Mouse (Mus musculus) MEL (cell line): ENCODE measurements around the gene Gabrb3. TPM values are rescaled to one million over a fixed set of nuclear protein-coding genes. Genes with fewer than 3 reads are reported as not detected.

Experiments used
- DNase-seq: peaks from one replicate; pipeline ENCODE4 v3.0.0; 2011; ENCODE audit warnings: low read depth, low spot score
- H3K27ac ChIP-seq: 2 replicates; pipeline ENCODE4 v1.5.1; 2012; ENCODE audit warnings: low read depth, mild to moderate bottlenecking, control low read depth, low read length, moderate library complexity; ENCODE audit not compliant: control insufficient read depth
- H3K27me3 ChIP-seq, 2 experiments: fragments of 150-350 bp in 1 of 2; sonication (generic) in 1 of 2; 2 replicates each; pipeline ENCODE4 v1.6.1; 2012; ENCODE audit warnings: low read length in 2 of 2, mild to moderate bottlenecking in 2 of 2, improper control_type of control experiment in 1 of 2, moderate library complexity in 1 of 2; ENCODE audit not compliant: insufficient read depth in 2 of 2, control insufficient read depth in 1 of 2
- H3K36me3 ChIP-seq, 2 experiments: 2 replicates each; pipeline ENCODE4 v1.6.1; 2012 to 2014; ENCODE audit warnings: low read length in 2 of 2, improper control_type of control experiment in 1 of 2, inconsistent platforms in 1 of 2, mild to moderate bottlenecking in 1 of 2; ENCODE audit not compliant: insufficient read depth in 2 of 2, control insufficient read depth in 1 of 2
- H3K4me1 ChIP-seq, 2 experiments: fragments of 150-350 bp in 1 of 2; sonication (generic) in 1 of 2; 2 replicates each; pipeline ENCODE4 v1.6.1; 2012; ENCODE audit warnings: low read length in 2 of 2, improper control_type of control experiment in 1 of 2, mild to moderate bottlenecking in 1 of 2; ENCODE audit not compliant: insufficient read depth in 2 of 2, control insufficient read depth in 1 of 2
- H3K4me3 ChIP-seq, 2 experiments: fragments of 150-350 bp in 1 of 2; sonication (generic) in 1 of 2; 2 replicates each; pipeline ENCODE4 v1.5.1; 2012; ENCODE audit warnings: low read depth in 2 of 2, low read length in 2 of 2, mild to moderate bottlenecking in 2 of 2, moderate library complexity in 2 of 2, control low read depth in 1 of 2, improper control_type of control experiment in 1 of 2; ENCODE audit not compliant: control insufficient read depth in 1 of 2, insufficient read depth in 1 of 2
- H3K79me2 ChIP-seq: 2 replicates; pipeline ENCODE4 v1.6.1; 2012; ENCODE audit warnings: mild to moderate bottlenecking, low read length, moderate library complexity; ENCODE audit not compliant: control insufficient read depth, poor library complexity, insufficient read depth
- H3K9ac ChIP-seq: 2 replicates; pipeline ENCODE4 v1.6.1; 2012; ENCODE audit warnings: low read depth, mild to moderate bottlenecking, control low read depth, low read length, moderate library complexity; ENCODE audit not compliant: control insufficient read depth, poor library complexity, severe bottlenecking
- H3K9me3 ChIP-seq: fragments of 150-350 bp; sonication (generic); replicated peaks from 2 replicates; pipeline ENCODE4 v1.6.1; 2012; ENCODE audit warnings: mild to moderate bottlenecking, low read length, improper control_type of control experiment, moderate library complexity; ENCODE audit not compliant: insufficient read depth
- E2F4 ChIP-seq: IDR thresholded peaks from 2 replicates; pipeline ENCODE4 v1.6.1; 2011; ENCODE audit warnings: low read depth, low read length, improper control_type of control experiment, borderline replicate concordance
- EP300 ChIP-seq, 2 experiments: IDR thresholded peaks; 2 replicates each; pipeline ENCODE4 v1.6.1; 2011; ENCODE audit warnings: improper control_type of control experiment in 2 of 2, low read length in 2 of 2, low read depth in 1 of 2, mild to moderate bottlenecking in 1 of 2
- HCFC1 ChIP-seq: IDR thresholded peaks from 2 replicates; pipeline ENCODE4 v1.6.1; 2012; ENCODE audit warnings: low read depth, mild to moderate bottlenecking, inconsistent platforms, low read length, improper control_type of control experiment, moderate library complexity
- KAT2A ChIP-seq: conservative IDR thresholded peaks from 2 replicates; pipeline ENCODE4 v1.6.1; 2012; ENCODE audit warnings: low read depth, low read length, improper control_type of control experiment, inconsistent platforms
- MAFK ChIP-seq: IDR thresholded peaks from 2 replicates; pipeline ENCODE4 v1.6.1; 2011; ENCODE audit warnings: low read depth, mild to moderate bottlenecking, low read length, improper control_type of control experiment, borderline replicate concordance
- MAZ ChIP-seq: IDR thresholded peaks from 2 replicates; pipeline ENCODE4 v1.6.1; 2012; ENCODE audit warnings: low read depth, mild to moderate bottlenecking, inconsistent platforms, low read length, improper control_type of control experiment
- MYB ChIP-seq: IDR thresholded peaks from 2 replicates; pipeline ENCODE4 v1.6.1; 2011; ENCODE audit warnings: mild to moderate bottlenecking, low read depth, low read length, improper control_type of control experiment
- MYC ChIP-seq: IDR thresholded peaks from 2 replicates; pipeline ENCODE4 v1.6.1; 2011; ENCODE audit warnings: low read depth, mild to moderate bottlenecking, low read length, improper control_type of control experiment, moderate library complexity
- NRF1 ChIP-seq: IDR thresholded peaks from 2 replicates; pipeline ENCODE4 v1.6.1; 2014; ENCODE audit warnings: low read depth, mild to moderate bottlenecking, inconsistent platforms, low read length, improper control_type of control experiment, moderate library complexity; ENCODE audit not compliant: poor library complexity, insufficient read depth, severe bottlenecking
- POLR2AphosphoS5 ChIP-seq: IDR thresholded peaks from 2 replicates; pipeline ENCODE4 v1.6.1; 2012; ENCODE audit warnings: low read depth, borderline replicate concordance, mild to moderate bottlenecking, inconsistent platforms, low read length, moderate library complexity, mixed read lengths
- RAD21 ChIP-seq: IDR thresholded peaks from 2 replicates; pipeline ENCODE4 v1.6.1; 2011; ENCODE audit warnings: mild to moderate bottlenecking, low read depth, low read length, improper control_type of control experiment
- RCOR1 ChIP-seq: IDR thresholded peaks from 2 replicates; pipeline ENCODE4 v1.6.1; 2012; ENCODE audit warnings: low read depth, mild to moderate bottlenecking, inconsistent platforms, low read length, improper control_type of control experiment
- TAL1 ChIP-seq: IDR thresholded peaks from 2 replicates; pipeline ENCODE4 v1.6.1; 2012; ENCODE audit warnings: mild to moderate bottlenecking, inconsistent platforms, low read length, moderate library complexity, mixed read lengths
- TCF12 ChIP-seq: IDR thresholded peaks from 2 replicates; pipeline ENCODE4 v1.6.1; 2014; ENCODE audit warnings: low read depth, mild to moderate bottlenecking, inconsistent platforms, low read length, improper control_type of control experiment, moderate library complexity
- UBTF ChIP-seq: IDR thresholded peaks from 2 replicates; pipeline ENCODE4 v1.6.1; 2012; ENCODE audit warnings: low read depth, mild to moderate bottlenecking, inconsistent platforms, low read length, improper control_type of control experiment, moderate library complexity, borderline replicate concordance; ENCODE audit not compliant: insufficient read depth
- USF1 ChIP-seq: IDR thresholded peaks from 2 replicates; pipeline ENCODE4 v1.6.1; 2014; ENCODE audit warnings: low read depth, mild to moderate bottlenecking, inconsistent platforms, low read length, improper control_type of control experiment, moderate library complexity
- USF2 ChIP-seq, 2 experiments: IDR thresholded peaks; 2 replicates each; pipeline ENCODE4 v1.6.1; 2011 to 2012; ENCODE audit warnings: improper control_type of control experiment in 2 of 2, low read length in 2 of 2, borderline replicate concordance in 1 of 2, inconsistent platforms in 1 of 2, low read depth in 1 of 2, mild to moderate bottlenecking in 1 of 2; ENCODE audit not compliant: insufficient read depth in 1 of 2
- ZC3H11A ChIP-seq: IDR thresholded peaks from 2 replicates; pipeline ENCODE4 v1.6.1; 2012; ENCODE audit warnings: low read depth, mild to moderate bottlenecking, inconsistent platforms, low read length, improper control_type of control experiment
- ZKSCAN1 ChIP-seq: IDR thresholded peaks from 2 replicates; pipeline ENCODE4 v1.6.1; 2012; ENCODE audit warnings: low read depth, mild to moderate bottlenecking, inconsistent platforms, low read length, improper control_type of control experiment, moderate library complexity
- ZMIZ1 ChIP-seq: IDR thresholded peaks from 2 replicates; pipeline ENCODE4 v1.6.1; 2012; ENCODE audit warnings: low read depth, mild to moderate bottlenecking, inconsistent platforms, low read length, improper control_type of control experiment, moderate library complexity
- polyA plus RNA-seq, 2 experiments: library from polyadenylated mRNA; stranded (reverse) in 1 of 2; unstranded in 1 of 2; fragments of >175 nt in 1 of 2; fragments of >200 nt in 1 of 2; gene quantifications; 2 replicates each; pipeline versions ENCODE4 v1.2.1 to v1.2.4; 2012; ENCODE audit warnings: low replicate concordance in 2 of 2, low read depth in 1 of 2; ENCODE audit not compliant: insufficient read length in 2 of 2, insufficient read depth in 1 of 2, missing spikeins in 1 of 2
- total RNA-seq: library from RNA; depleted of rRNA; stranded (reverse); fragments of 300-350 nt; gene quantifications from 2 replicates; pipeline ENCODE4 v1.2.3, GENCODE M21; 2012; rRNA removed

The Gabrb3 gene
- total and polyA plus RNA-seq, 3 experiments = not detected

- Histone ChIP-seq H3K9me3 (no peaks in the 10 kb centered on the region), H3K27ac (no peak overlapping the region), H3K27me3 (no peaks in the 10 kb centered on the region)
- no peak for DNase-seq
- TF ChIP-seq NRF1 (no peak), MYB (no peak), RCOR1 (no peak), TCF12 (no peak), KAT2A (no peak), ZMIZ1 (no peak)
- TF ChIP-seq, all 39 proteins: peak for 0
- Histone ChIP-seq H3K4me1 (no peaks in the 10 kb centered on the region), H3K79me2 (no peaks in the 10 kb centered on the region), H3K9ac (no peak overlapping the region), H3K4me3 (no peak overlapping the region), H3K36me3 (no peaks in the 10 kb centered on the region)
These were observed 422.9 kb downstream of the Gabrb3 start for GRCm38 (mm10) chr7:57842383-57842896.

GRCm38 (mm10) chr7:57867951-57868350 lies 448.5 kb downstream of the Gabrb3 start:
- H3K9me3 ChIP-seq = no peaks in the 10 kb centered on the region
- no peak for TF ChIP-seq TAL1
- no peak for TF ChIP-seq USF1
- no peak for TF ChIP-seq HCFC1
- no peak for TF ChIP-seq E2F4
- no peak for TF ChIP-seq USF2 (IDR thresholded peaks at IDR 0.05; ENCODE audit: borderline replicate concordance in 1 of 2, insufficient read depth in 1 of 2, low read depth in 1 of 2, low read length in 2 of 2)
- TF ChIP-seq MAZ = no peak
- no peak for TF ChIP-seq RAD21
- TF ChIP-seq NRF1 = no peak
- TF ChIP-seq MYC = no peak
- TF ChIP-seq POLR2AphosphoS5 = no peak
- TF ChIP-seq UBTF = no peak
- TF ChIP-seq EP300 (IDR thresholded peaks at IDR 0.05; ENCODE audit: low read depth in 1 of 2, low read length in 2 of 2) = no peak
- no peak for TF ChIP-seq MYB
- TF ChIP-seq ZC3H11A = no peak
- no peak for TF ChIP-seq MAFK
- no peak for TF ChIP-seq ZKSCAN1
- no peak for DNase-seq
- H3K36me3 ChIP-seq = no peaks in the 10 kb centered on the region
- H3K79me2 ChIP-seq = no peaks in the 10 kb centered on the region
- no peak overlapping the region for H3K9ac ChIP-seq
- no peak overlapping the region for H3K4me3 ChIP-seq
- no peak overlapping the region for H3K27ac ChIP-seq
- no peaks in the 10 kb centered on the region for H3K4me1 ChIP-seq
- H3K27me3 ChIP-seq = no peaks in the 10 kb centered on the region

Other genes starting within 250 kb of the Gabrb3 start
- gene Gabrg3, start 32.5 kb upstream of the Gabrb3 start, total RNA-seq = not detected in 2 replicates
- gene Gabrg3, start 32.5 kb upstream of the Gabrb3 start, polyA plus RNA-seq = not detected
- not detected in 2 replicates for gene Gabra5, start 90.4 kb downstream of the Gabrb3 start, total RNA-seq
- not detected for gene Gabra5, start 90.4 kb downstream of the Gabrb3 start, polyA plus RNA-seq